Mouse (Mus musculus): ENCODE measurements around the gene Gipc3. TPM values are rescaled to one million over a fixed set of nuclear protein-coding genes. Genes with fewer than 3 reads are reported as not detected.
A peak's percentile ranks its signal among the peaks of the same experiment; 100 is the strongest.

Gipc3 gene
- polyA plus RNA-seq, 1 experiment from 2014 or later: 0.10 TPM

- peak overlapping the region; percentile 60 for H3K4me2 ChIP-seq (ENCODE audit: low read depth, low read length)
- WGBS: 11% methylated on average over 54 of the region's 54 CpGs
- 0 out of 2 replicates have a peak, but pooled peaks have one; percentile 6 for ATAC-seq (ENCODE audit: low read depth)
Observed at GRCm38 (mm10) chr10:81363436-81364346, 20.6 kb upstream of the Gipc3 start.

GRCm38 (mm10) chr10:81362336-81362949 is 19.4 kb upstream of the Gipc3 start:
- ATAC-seq (ENCODE audit: low read depth): peak; percentile 8
- H3K27ac ChIP-seq (ENCODE audit: low read length): peak overlapping the region; percentile 90
- H3K4me3 ChIP-seq (ENCODE audit: low read length): no peak overlapping the region
- no peaks in the 10 kb centered on the region for H3K9me3 ChIP-seq (ENCODE audit: control insufficient read depth, low read length)
- peak overlapping the region; percentile 60 for H3K4me2 ChIP-seq (ENCODE audit: low read depth, low read length)
- 51% methylated on average over 12 of the region's 12 CpGs for WGBS
- H3K27me3 ChIP-seq (ENCODE audit: control insufficient read depth, insufficient read depth, low read depth, low read length): peaks cover 6% of the 10 kb centered on the region
- peak overlapping the region; percentile 49 for H3K9ac ChIP-seq (ENCODE audit: low read length)
- peaks cover 62% of the 10 kb centered on the region for H3K4me1 ChIP-seq (replicated peaks; ENCODE audit: control insufficient read depth, insufficient read depth, low read length)
- H3K36me3 ChIP-seq (ENCODE audit: control insufficient read depth, insufficient read depth, low read length): peaks cover 8% of the 10 kb centered on the region

More at GRCm38 (mm10) chr10:81363436-81364346, 20.6 kb upstream of the Gipc3 start:
- H3K9me3 ChIP-seq (ENCODE audit: control insufficient read depth, low read length): no peaks in the 10 kb centered on the region
- H3K36me3 ChIP-seq (ENCODE audit: control insufficient read depth, insufficient read depth, low read length): peaks cover 20% of the 10 kb centered on the region
- peaks cover 6% of the 10 kb centered on the region for H3K27me3 ChIP-seq (ENCODE audit: control insufficient read depth, insufficient read depth, low read depth, low read length)
- peak overlapping the region; percentile 34 for H3K4me3 ChIP-seq (ENCODE audit: low read length)
- H3K4me1 ChIP-seq (replicated peaks; ENCODE audit: control insufficient read depth, insufficient read depth, low read length): peaks cover 53% of the 10 kb centered on the region
- H3K9ac ChIP-seq (ENCODE audit: low read length): peak overlapping the region; percentile 64
- peak overlapping the region; percentile 90 for H3K27ac ChIP-seq (ENCODE audit: low read length)

- 58% methylated on average over 8 of the region's 8 CpGs for WGBS
- H3K9ac ChIP-seq (ENCODE audit: low read length): peak overlapping the region; percentile 49
- peaks cover 6% of the 10 kb centered on the region for H3K27me3 ChIP-seq (ENCODE audit: control insufficient read depth, insufficient read depth, low read depth, low read length)
- no peak overlapping the region for H3K4me3 ChIP-seq (ENCODE audit: low read length)
- peak overlapping the region; percentile 67 for H3K27ac ChIP-seq (ENCODE audit: low read length)
- no peak for ATAC-seq (ENCODE audit: low read depth)
- no peaks in the 10 kb centered on the region for H3K36me3 ChIP-seq (ENCODE audit: control insufficient read depth, insufficient read depth, low read length)
- H3K4me2 ChIP-seq (ENCODE audit: low read depth, low read length): no peak overlapping the region
- no peaks in the 10 kb centered on the region for H3K9me3 ChIP-seq (ENCODE audit: control insufficient read depth, low read length)
- H3K4me1 ChIP-seq (replicated peaks; ENCODE audit: control insufficient read depth, insufficient read depth, low read length): peaks cover 58% of the 10 kb centered on the region
Observed at GRCm38 (mm10) chr10:81360721-81361120, 17.7 kb upstream of the Gipc3 start.

- peak overlapping the region; percentile 84 for H3K4me3 ChIP-seq (ENCODE audit: low read length)
- peak overlapping the region; percentile 27; the same call in 1 of the 2 replicates for H3K9ac ChIP-seq (ENCODE audit: low read length)
- ATAC-seq (ENCODE audit: low read depth): no peak
- no peaks in the 10 kb centered on the region for H3K9me3 ChIP-seq (ENCODE audit: control insufficient read depth, low read length)
- H3K27me3 ChIP-seq (ENCODE audit: control insufficient read depth, insufficient read depth, low read depth, low read length): peaks cover 5% of the 10 kb centered on the region; the same call in 1 of the 2 replicates
- H3K36me3 ChIP-seq (ENCODE audit: control insufficient read depth, insufficient read depth, low read length): no peaks in the 10 kb centered on the region
- H3K4me2 ChIP-seq (ENCODE audit: low read depth, low read length): peak overlapping the region; percentile 99
- WGBS: 59% methylated on average over 1 of the region's 1 CpGs
- H3K27ac ChIP-seq (ENCODE audit: low read length): peak overlapping the region; percentile 1; the same call in 1 of the 2 replicates
- peaks cover 40% of the 10 kb centered on the region for H3K4me1 ChIP-seq (replicated peaks; ENCODE audit: control insufficient read depth, insufficient read depth, low read length)
Observed at GRCm38 (mm10) chr10:81358841-81359240, 15.8 kb upstream of the Gipc3 start.

GRCm38 (mm10) chr10:81358209-81358608 is 15.1 kb upstream of the Gipc3 start:
- peak overlapping the region; percentile 99 for H3K4me2 ChIP-seq (ENCODE audit: low read depth, low read length)
- H3K4me3 ChIP-seq (ENCODE audit: low read length): peak overlapping the region; percentile 84
- no peaks in the 10 kb centered on the region; the same call in 1 of the 2 replicates for H3K27me3 ChIP-seq (ENCODE audit: control insufficient read depth, insufficient read depth, low read depth, low read length)
- peaks cover 33% of the 10 kb centered on the region for H3K4me1 ChIP-seq (replicated peaks; ENCODE audit: control insufficient read depth, insufficient read depth, low read length)
- no peaks in the 10 kb centered on the region for H3K9me3 ChIP-seq (ENCODE audit: control insufficient read depth, low read length)
- H3K27ac ChIP-seq (ENCODE audit: low read length): peak overlapping the region; percentile 48; the same call in 1 of the 2 replicates
- 21% methylated on average over 4 of the region's 4 CpGs for WGBS
- no peak for ATAC-seq (ENCODE audit: low read depth)
- H3K36me3 ChIP-seq (ENCODE audit: control insufficient read depth, insufficient read depth, low read length): no peaks in the 10 kb centered on the region
- H3K9ac ChIP-seq (ENCODE audit: low read length): peak overlapping the region; percentile 89

- Histone ChIP-seq H3K27ac (ENCODE audit: low read length) (peak within 1 kb of the TSS; percentile 48), H3K4me2 (ENCODE audit: low read depth, low read length) (peak within 1 kb of the TSS; percentile 99), H3K4me3 (ENCODE audit: low read length) (peak within 1 kb of the TSS; percentile 84), H3K27me3 (ENCODE audit: control insufficient read depth, insufficient read depth, low read depth, low read length) (no peaks in the 10 kb centered on the region), H3K36me3 (ENCODE audit: control insufficient read depth, insufficient read depth, low read length) (no peaks in the 10 kb centered on the region), H3K9ac (ENCODE audit: low read length) (peak within 1 kb of the TSS; percentile 89), H3K4me1 (replicated peaks; ENCODE audit: control insufficient read depth, insufficient read depth, low read length) (peaks cover 26% of the 10 kb centered on the region), H3K9me3 (ENCODE audit: control insufficient read depth, low read length) (no peaks in the 10 kb centered on the region)
- ATAC-seq (ENCODE audit: low read depth): peak; percentile 92
- WGBS: 2% methylated on average over 77 of the region's 79 CpGs
Observed at GRCm38 (mm10) chr10:81356991-81357844, 14.2 kb upstream of the Gipc3 start, which contains the start of gene Mfsd12. Gene Mfsd12, plus strand, starts transcription at chr10:81357491.

GRCm38 (mm10) chr10:81356352-81356990 is 13.4 kb upstream of the Gipc3 start:
- Histone ChIP-seq H3K27ac (ENCODE audit: low read length) (no peak overlapping the region), H3K27me3 (ENCODE audit: control insufficient read depth, insufficient read depth, low read depth, low read length) (no peaks in the 10 kb centered on the region), H3K4me2 (ENCODE audit: low read depth, low read length) (peak overlapping the region; percentile 99), H3K4me1 (replicated peaks; ENCODE audit: control insufficient read depth, insufficient read depth, low read length) (peaks cover 27% of the 10 kb centered on the region), H3K9me3 (ENCODE audit: control insufficient read depth, low read length) (no peaks in the 10 kb centered on the region), H3K36me3 (ENCODE audit: control insufficient read depth, insufficient read depth, low read length) (no peaks in the 10 kb centered on the region), H3K9ac (ENCODE audit: low read length) (no peak overlapping the region), H3K4me3 (ENCODE audit: low read length) (no peak overlapping the region; the same call in 1 of the 2 replicates)
- 52% methylated on average over 12 of the region's 12 CpGs for WGBS
- ATAC-seq (ENCODE audit: low read depth): no peak

- WGBS: 80% methylated on average over 4 of the region's 4 CpGs
- Histone ChIP-seq H3K27ac (ENCODE audit: low read length) (no peak overlapping the region), H3K36me3 (ENCODE audit: control insufficient read depth, insufficient read depth, low read length) (no peaks in the 10 kb centered on the region), H3K4me1 (replicated peaks; ENCODE audit: control insufficient read depth, insufficient read depth, low read length) (peaks cover 25% of the 10 kb centered on the region), H3K9ac (ENCODE audit: low read length) (no peak overlapping the region), H3K4me3 (ENCODE audit: low read length) (no peak overlapping the region), H3K4me2 (ENCODE audit: low read depth, low read length) (no peak overlapping the region), H3K27me3 (ENCODE audit: control insufficient read depth, insufficient read depth, low read depth, low read length) (no peaks in the 10 kb centered on the region), H3K9me3 (ENCODE audit: control insufficient read depth, low read length) (no peaks in the 10 kb centered on the region)
- no peak for ATAC-seq (ENCODE audit: low read depth)
Observed at GRCm38 (mm10) chr10:81355533-81355932, 12.5 kb upstream of the Gipc3 start.

Data from lung, embryonic 16.5 days (tissue).